Mouse (Mus musculus): ENCODE measurements at regions not wholly inside any gene's neighbourhood (a gene's known extent, or its start where the extent isn't known, plus 50 kb on each side); places are given as distances from the start of the nearest gene placed in this dataset.

GRCm38 (mm10) chr9:86044098-86044497, 201.9 kb downstream of the Tpbg start:
- no peaks in the 10 kb centered on the region for H3K79me2 ChIP-seq (replicated peaks; ENCODE audit: control insufficient read depth, extremely low read depth, insufficient read depth, poor library complexity, severe bottlenecking)
- TF ChIP-seq KAT2A (IDR thresholded peaks at IDR 0.05; ENCODE audit: insufficient replicate concordance, low read length): no peak
- TF ChIP-seq JUND (conservative IDR thresholded peaks at IDR 0.05; ENCODE audit: low read depth, low read length): no peak
- no peak for TF ChIP-seq E2F4 (IDR thresholded peaks at IDR 0.05; ENCODE audit: insufficient replicate concordance, low read depth, low read length)
- no peak for TF ChIP-seq MYC (IDR thresholded peaks at IDR 0.05; ENCODE audit: low read depth, low read length)
- no peak for TF ChIP-seq SIN3A (IDR thresholded peaks at IDR 0.05; ENCODE audit: low read length)
- no peak for TF ChIP-seq EP300 (IDR thresholded peaks at IDR 0.05; ENCODE audit: low read length)
- no peak for TF ChIP-seq HCFC1 (IDR thresholded peaks at IDR 0.05; ENCODE audit: low read depth, low read length)
- TF ChIP-seq MEF2A (IDR thresholded peaks at IDR 0.05; ENCODE audit: borderline replicate concordance, low read depth, low read length): no peak
- no peak for TF ChIP-seq USF2 (conservative IDR thresholded peaks at IDR 0.05; ENCODE audit: low read depth, low read length)
- TF ChIP-seq NELFE (IDR thresholded peaks at IDR 0.05; ENCODE audit: low read depth, low read length): no peak
- no peak for TF ChIP-seq IRF4 (IDR thresholded peaks at IDR 0.05; ENCODE audit: low read depth, low read length)
- no peak for TF ChIP-seq USF1 (IDR thresholded peaks at IDR 0.05; ENCODE audit: low read depth, low read length)
- TF ChIP-seq MAX (IDR thresholded peaks at IDR 0.05; ENCODE audit: low read length): no peak
- H3K27ac ChIP-seq (ENCODE audit: insufficient read depth, low read depth): no peak overlapping the region
- no peaks in the 10 kb centered on the region for H3K27me3 ChIP-seq (replicated peaks)
- dilution Hi-C loops (cut with MboI; ENCODE audit: extremely low pct_ligation_motif_present, extremely low pct_unique_long_range_greater_than_20kb, low sequenced_read_pairs): no loop called here
- no peak for DNase-seq (ENCODE audit: extremely low read depth)
- no peak overlapping the region for H3K4me2 ChIP-seq (ENCODE audit: insufficient read depth, low read depth, poor library complexity, severe bottlenecking)
- H3K9ac ChIP-seq (ENCODE audit: insufficient read depth, low read depth): no peak overlapping the region
- no peaks in the 10 kb centered on the region for H3K9me3 ChIP-seq (replicated peaks; ENCODE audit: low read length)
- no peaks in the 10 kb centered on the region for H3K4me1 ChIP-seq (ENCODE audit: control insufficient read depth in 1 of 2, insufficient read depth in 2 of 2)
- in situ Hi-C loops (cut with MboI; ENCODE audit: low pct_ligation_motif_present, low pct_unique_long_range_greater_than_20kb, low sequenced_read_pairs): no loop called here
- no peak overlapping the region for H3K4me3 ChIP-seq (replicated peaks in 1 of 3; ENCODE audit: low read depth in 2 of 3, low read length in 2 of 3, poor library complexity in 1 of 3)
- H3K36me3 ChIP-seq (replicated peaks in 1 of 2; ENCODE audit: control insufficient read depth in 1 of 2, insufficient read depth in 1 of 2, low read length in 1 of 2): no peaks in the 10 kb centered on the region

GRCm38 (mm10) chr9:86058116-86058515, 215.9 kb downstream of the Tpbg start:
- Histone ChIP-seq H3K79me2 (replicated peaks; ENCODE audit: control insufficient read depth, extremely low read depth, insufficient read depth, poor library complexity, severe bottlenecking) (no peaks in the 10 kb centered on the region), H3K4me3 (replicated peaks in 1 of 3; ENCODE audit: low read depth in 2 of 3, low read length in 2 of 3, poor library complexity in 1 of 3) (no peak overlapping the region), H3K9ac (ENCODE audit: insufficient read depth, low read depth) (no peak overlapping the region), H3K36me3 (replicated peaks in 1 of 2; ENCODE audit: control insufficient read depth in 1 of 2, insufficient read depth in 1 of 2, low read length in 1 of 2) (no peaks in the 10 kb centered on the region), H3K4me2 (ENCODE audit: insufficient read depth, low read depth, poor library complexity, severe bottlenecking) (no peak overlapping the region), H3K27me3 (replicated peaks) (no peaks in the 10 kb centered on the region), H3K27ac (ENCODE audit: insufficient read depth, low read depth) (no peak overlapping the region), H3K4me1 (ENCODE audit: control insufficient read depth in 1 of 2, insufficient read depth in 2 of 2) (no peaks in the 10 kb centered on the region), H3K9me3 (replicated peaks; ENCODE audit: low read length) (no peaks in the 10 kb centered on the region)
- dilution Hi-C loops (cut with MboI; ENCODE audit: extremely low pct_ligation_motif_present, extremely low pct_unique_long_range_greater_than_20kb, low sequenced_read_pairs) (no loop called here), in situ Hi-C loops (cut with MboI; ENCODE audit: low pct_ligation_motif_present, low pct_unique_long_range_greater_than_20kb, low sequenced_read_pairs) (no loop called here)
- TF ChIP-seq ZC3H11A (IDR thresholded peaks at IDR 0.05; ENCODE audit: low read depth, low read length): no peak
- TF ChIP-seq RCOR1 (conservative IDR thresholded peaks at IDR 0.05; ENCODE audit: low read depth, low read length): no peak
- no peak for TF ChIP-seq POLR2A (IDR thresholded peaks at IDR 0.05; ENCODE audit: low read depth, low read length)
- DNase-seq (ENCODE audit: extremely low read depth): no peak

- TF ChIP-seq ZMIZ1 (IDR thresholded peaks at IDR 0.05; ENCODE audit: low read depth, low read length) (no peak), MAFK (IDR thresholded peaks at IDR 0.05; ENCODE audit: insufficient replicate concordance, low read length) (no peak), MEF2A (IDR thresholded peaks at IDR 0.05; ENCODE audit: borderline replicate concordance, low read depth, low read length) (no peak), TCF12 (IDR thresholded peaks at IDR 0.05; ENCODE audit: low read depth, low read length) (no peak), KAT2A (IDR thresholded peaks at IDR 0.05; ENCODE audit: insufficient replicate concordance, low read length) (no peak), POLR2A (IDR thresholded peaks at IDR 0.05; ENCODE audit: low read depth, low read length) (no peak), ELF1 (IDR thresholded peaks at IDR 0.05; ENCODE audit: low read depth, low read length) (no peak), USF2 (conservative IDR thresholded peaks at IDR 0.05; ENCODE audit: low read depth, low read length) (no peak), ZC3H11A (IDR thresholded peaks at IDR 0.05; ENCODE audit: low read depth, low read length) (no peak), ZNF384 (IDR thresholded peaks at IDR 0.05; ENCODE audit: low read depth, low read length) (no peak), ETS1 (conservative IDR thresholded peaks at IDR 0.05; ENCODE audit: low read depth, low read length) (no peak), CHD1 (IDR thresholded peaks at IDR 0.05; ENCODE audit: low read depth, low read length) (no peak), NRF1 (IDR thresholded peaks at IDR 0.05; ENCODE audit: low read depth, low read length) (no peak), MAZ (IDR thresholded peaks at IDR 0.05; ENCODE audit: low read depth, low read length) (no peak), NELFE (IDR thresholded peaks at IDR 0.05; ENCODE audit: low read depth, low read length) (no peak), EP300 (IDR thresholded peaks at IDR 0.05; ENCODE audit: low read length) (no peak), SMC3 (IDR thresholded peaks at IDR 0.05; ENCODE audit: low read depth, low read length) (no peak), CTCF (conservative IDR thresholded peaks at IDR 0.05 in 1 of 2, IDR thresholded peaks at IDR 0.05 in 1 of 2; ENCODE audit: low read depth in 2 of 2, low read length in 2 of 2) (no peak)
- H3K79me2 ChIP-seq (replicated peaks; ENCODE audit: control insufficient read depth, extremely low read depth, insufficient read depth, poor library complexity, severe bottlenecking): no peaks in the 10 kb centered on the region
- H3K4me1 ChIP-seq (ENCODE audit: control insufficient read depth in 1 of 2, insufficient read depth in 2 of 2): no peaks in the 10 kb centered on the region
- dilution Hi-C loops (cut with MboI; ENCODE audit: extremely low pct_ligation_motif_present, extremely low pct_unique_long_range_greater_than_20kb, low sequenced_read_pairs): no loop called here
- H3K4me3 ChIP-seq (replicated peaks in 1 of 3; ENCODE audit: low read depth in 2 of 3, low read length in 2 of 3, poor library complexity in 1 of 3): no peak overlapping the region
- H3K9me3 ChIP-seq (replicated peaks; ENCODE audit: low read length): no peaks in the 10 kb centered on the region
- no peaks in the 10 kb centered on the region for H3K27me3 ChIP-seq (replicated peaks)
- no peaks in the 10 kb centered on the region for H3K36me3 ChIP-seq (replicated peaks in 1 of 2; ENCODE audit: control insufficient read depth in 1 of 2, insufficient read depth in 1 of 2, low read length in 1 of 2)
- in situ Hi-C loops (cut with MboI; ENCODE audit: low pct_ligation_motif_present, low pct_unique_long_range_greater_than_20kb, low sequenced_read_pairs): no loop called here
- H3K27ac ChIP-seq (ENCODE audit: insufficient read depth, low read depth): no peak overlapping the region
- DNase-seq (ENCODE audit: extremely low read depth): no peak
- H3K9ac ChIP-seq (ENCODE audit: insufficient read depth, low read depth): no peak overlapping the region
- H3K4me2 ChIP-seq (ENCODE audit: insufficient read depth, low read depth, poor library complexity, severe bottlenecking): no peak overlapping the region
Measured at GRCm38 (mm10) chr9:86060049-86060448, 217.9 kb downstream of the Tpbg start.
